Mouse (Mus musculus) thymus, adult 2 months (tissue): Measurements from ENCODE around the gene Tspan10. TPM values are rescaled to one million over a fixed set of nuclear protein-coding genes. Genes with fewer than 3 reads are reported as not detected.

Source experiments
- DNase-seq: peaks from one replicate; pipeline ENCODE4 v3.0.0; 2021
- H3K27ac ChIP-seq: fragments of 200-500 bp; 2 replicates; pipeline ENCODE4 v1.5.1; 2012; ENCODE audit warnings: low read length, control low read depth; ENCODE audit not compliant: control insufficient read depth, insufficient read depth
- H3K27me3 ChIP-seq: fragments of 200-500 bp; 2 replicates; pipeline ENCODE4 v1.6.1; 2012; ENCODE audit warnings: mild to moderate bottlenecking, low read length, moderate library complexity, mixed read lengths; ENCODE audit not compliant: control insufficient read depth, insufficient read depth
- H3K36me3 ChIP-seq: fragments of 200-500 bp; 2 replicates; pipeline ENCODE4 v1.6.1; 2012; ENCODE audit warnings: mild to moderate bottlenecking, low read length, moderate library complexity; ENCODE audit not compliant: control insufficient read depth, insufficient read depth
- H3K4me1 ChIP-seq: fragments of 200-500 bp; replicated peaks from 2 replicates; pipeline ENCODE4 v1.6.1; 2012; ENCODE audit warnings: low read length; ENCODE audit not compliant: control insufficient read depth, insufficient read depth
- H3K4me3 ChIP-seq: fragments of 200-500 bp; 2 replicates; pipeline ENCODE4 v1.5.1; 2012; ENCODE audit warnings: mild to moderate bottlenecking, low read length, control low read depth, moderate library complexity; ENCODE audit not compliant: control insufficient read depth, insufficient read depth
- CTCF ChIP-seq: fragments of 200-500 bp; IDR thresholded peaks from 2 replicates; pipeline ENCODE4 v1.5.1; 2012; ENCODE audit warnings: mild to moderate bottlenecking, control low read depth, low read length, moderate library complexity, borderline replicate concordance; ENCODE audit not compliant: control insufficient read depth, poor library complexity, insufficient read depth; ENCODE audit errors: extremely low read depth
- POLR2A ChIP-seq: fragments of 200-500 bp; IDR thresholded peaks from 2 replicates; pipeline ENCODE4 v1.6.1; 2012; ENCODE audit warnings: mild to moderate bottlenecking, low read length, control low read depth, moderate library complexity; ENCODE audit not compliant: control insufficient read depth, poor library complexity, insufficient read depth; ENCODE audit errors: extremely low read depth
- WGBS: fragments of 180-500 bp; shearing (Covaris S2); methylation state at CpG from one replicate; pipeline ENCODE4 v1.1.7; 2018; 5-methylcytosine and 5-hydroxymethylcytosine counted together
- polyA plus RNA-seq: library from polyadenylated mRNA; depleted of rRNA; stranded (reverse); fragments of >200 nt; gene quantifications from 2 replicates; pipeline ENCODE4 v1.2.3, GENCODE M21; 2012; rRNA removed

Gene Tspan10
- polyA plus RNA-seq, 1 experiment = 24.0 TPM

GRCm38 (mm10) chr11:120491317-120492023, 49.0 kb downstream of the Tspan10 start, which contains the start of gene Slc25a10:
Gene Slc25a10 (plus strand): TSS chr11:120491840.
- Histone ChIP-seq H3K27ac (no peak within 1 kb of the TSS), H3K27me3 (no peaks in the 10 kb centered on the region), H3K36me3 (peaks cover 6% of the 10 kb centered on the region; the same call in 1 of the 2 replicates), H3K4me1 (peaks cover 19% of the 10 kb centered on the region), H3K4me3 (peak within 1 kb of the TSS; percentile 86)
- TF ChIP-seq CTCF (no peak), POLR2A (0 out of 2 replicates have a peak, but pooled peaks have one; percentile 32)
- peak; percentile 79 for DNase-seq
- 1% methylated on average over 35 of the region's 35 CpGs for WGBS

GRCm38 (mm10) chr11:120492024-120492877, 49.8 kb downstream of the Tspan10 start:
- peak overlapping the region; percentile 86 for H3K4me3 ChIP-seq
- H3K36me3 ChIP-seq = peaks cover 4% of the 10 kb centered on the region; the same call in 1 of the 2 replicates
- H3K27me3 ChIP-seq = no peaks in the 10 kb centered on the region
- whole genome bisulfite sequencing = under 1% methylated on average over 48 of the region's 48 CpGs
- no peak overlapping the region for H3K27ac ChIP-seq
- TF ChIP-seq POLR2A (no peak), CTCF (no peak)
- H3K4me1 ChIP-seq = peaks cover 19% of the 10 kb centered on the region
- peak; percentile 43 for DNase-seq

- peaks cover 19% of the 10 kb centered on the region for H3K4me1 ChIP-seq
- no peak overlapping the region for H3K27ac ChIP-seq
- H3K4me3 ChIP-seq = no peak overlapping the region
- TF ChIP-seq CTCF (no peak), POLR2A (no peak)
- H3K36me3 ChIP-seq = no peaks in the 10 kb centered on the region; the same call in 1 of the 2 replicates
- no peak for DNase-seq
- no peaks in the 10 kb centered on the region for H3K27me3 ChIP-seq
- 40% methylated on average over 3 of the region's 3 CpGs for WGBS
Measured at GRCm38 (mm10) chr11:120492878-120493203, 50.4 kb downstream of the Tspan10 start.

- no peak for TF ChIP-seq POLR2A
- TF ChIP-seq CTCF = no peak
- 88% methylated on average over 3 of the region's 3 CpGs for WGBS
- Histone ChIP-seq H3K4me1 (peaks cover 19% of the 10 kb centered on the region), H3K4me3 (no peak overlapping the region), H3K27me3 (no peaks in the 10 kb centered on the region), H3K27ac (no peak overlapping the region), H3K36me3 (no peaks in the 10 kb centered on the region)
- no peak for DNase-seq
Measured at GRCm38 (mm10) chr11:120493351-120493750, 50.9 kb downstream of the Tspan10 start.

GRCm38 (mm10) chr11:120493911-120494310, 51.5 kb downstream of the Tspan10 start:
- Histone ChIP-seq H3K4me3 (no peak overlapping the region), H3K27ac (no peak overlapping the region), H3K4me1 (peaks cover 19% of the 10 kb centered on the region), H3K27me3 (no peaks in the 10 kb centered on the region), H3K36me3 (no peaks in the 10 kb centered on the region)
- no peak for DNase-seq
- TF ChIP-seq POLR2A (no peak), CTCF (no peak)
- WGBS = 95% methylated on average over 3 of the region's 3 CpGs

Other genes with a start within 250 kb of the Tspan10 start
- 11.0 and 15.1 TPM in 2 replicates for gene Bahcc1, start 209.7 kb upstream of the Tspan10 start, polyA plus RNA-seq
- gene Actg1, start 94.1 kb upstream of the Tspan10 start, polyA plus RNA-seq = 1,233 and 1,455 TPM in 2 replicates
- gene Fscn2, start 81.1 kb upstream of the Tspan10 start, polyA plus RNA-seq = 0.19 and 0.37 TPM in 2 replicates
- gene Faap100, start 63.9 kb upstream of the Tspan10 start, polyA plus RNA-seq = 59.7 and 64.4 TPM in 2 replicates
- 71.4 and 86.4 TPM in 2 replicates for gene Nploc4, start 4.9 kb upstream of the Tspan10 start, polyA plus RNA-seq
- 0.55 and 0.64 TPM in 2 replicates for gene Pde6g, start 10.9 kb downstream of the Tspan10 start, polyA plus RNA-seq
- gene Oxld1, start 15.4 kb downstream of the Tspan10 start, polyA plus RNA-seq = 15.5 and 17.3 TPM in 2 replicates
- 25.6 and 30.1 TPM in 2 replicates for gene Ccdc137, start 15.5 kb downstream of the Tspan10 start, polyA plus RNA-seq
- 25.9 and 28.4 TPM in 2 replicates for gene Arl16, start 25.0 kb downstream of the Tspan10 start, polyA plus RNA-seq
- 89.6 and 92.3 TPM in 2 replicates for gene Mrpl12, start 42.0 kb downstream of the Tspan10 start, polyA plus RNA-seq
- gene Slc25a10, start 49.2 kb downstream of the Tspan10 start, polyA plus RNA-seq = 102 and 103 TPM in 2 replicates
- gene Gcgr, start 88.1 kb downstream of the Tspan10 start, polyA plus RNA-seq = 1.0 TPM in 2 replicates
- 167 and 191 TPM in 2 replicates for gene Mcrip1, start 107.1 kb downstream of the Tspan10 start, polyA plus RNA-seq
- 5.0 and 6.4 TPM in 2 replicates for gene Ppp1r27, start 108.5 kb downstream of the Tspan10 start, polyA plus RNA-seq
- gene P4hb, start 130.6 kb downstream of the Tspan10 start, polyA plus RNA-seq = 125 and 139 TPM in 2 replicates
- 1,184 and 1,219 TPM in 2 replicates for gene Arhgdia, start 139.0 kb downstream of the Tspan10 start, polyA plus RNA-seq
- gene Alyref, start 155.7 kb downstream of the Tspan10 start, polyA plus RNA-seq = 60.9 and 74.6 TPM in 2 replicates
- gene Anapc11, start 155.8 kb downstream of the Tspan10 start, polyA plus RNA-seq = 127 and 140 TPM in 2 replicates
- 2.2 and 2.8 TPM in 2 replicates for gene Npb, start 165.8 kb downstream of the Tspan10 start, polyA plus RNA-seq
- 247 and 260 TPM in 2 replicates for gene Pcyt2, start 175.3 kb downstream of the Tspan10 start, polyA plus RNA-seq
- gene Sirt7, start 182.6 kb downstream of the Tspan10 start, polyA plus RNA-seq = 169 and 184 TPM in 2 replicates
- 33.6 and 35.5 TPM in 2 replicates for gene Mafg, start 191.0 kb downstream of the Tspan10 start, polyA plus RNA-seq
- gene Pycr1, start 201.1 kb downstream of the Tspan10 start, polyA plus RNA-seq = 2.8 and 3.4 TPM in 2 replicates
- 1.2 and 3.2 TPM in 2 replicates for gene Myadml2, start 205.5 kb downstream of the Tspan10 start, polyA plus RNA-seq
- gene Notum, start 218.5 kb downstream of the Tspan10 start, polyA plus RNA-seq = 0.24 and 0.89 TPM in 2 replicates
- 170 and 183 TPM in 2 replicates for gene Aspscr1, start 230.3 kb downstream of the Tspan10 start, polyA plus RNA-seq